Mouse (Mus musculus) CH12.LX (cell line): ENCODE measurements around the gene Gimap5. TPM values are rescaled to one million over a fixed set of nuclear protein-coding genes. Genes with fewer than 3 reads are reported as not detected.

Source experiments
- DNase-seq: peaks from one replicate; pipeline ENCODE4 v3.0.0-alpha.2; 2013; ENCODE audit errors: extremely low read depth
- H3K27ac ChIP-seq: 2 replicates; pipeline ENCODE4 v1.5.1; 2012; ENCODE audit warnings: low read depth, mild to moderate bottlenecking, control low read depth, moderate library complexity; ENCODE audit not compliant: insufficient read depth
- H3K27me3 ChIP-seq: replicated peaks from 2 replicates; pipeline ENCODE3; 2012; ENCODE audit warnings: inconsistent platforms
- H3K36me3 ChIP-seq, 2 experiments: replicated peaks in 1 of 2; 2 replicates each; pipeline versions ENCODE3 to v1.6.1; 2012; ENCODE audit warnings: inconsistent platforms in 1 of 2, low read length in 1 of 2, mild to moderate bottlenecking in 1 of 2, mixed read lengths in 1 of 2, moderate library complexity in 1 of 2; ENCODE audit not compliant: control insufficient read depth in 1 of 2, insufficient read depth in 1 of 2
- H3K4me1 ChIP-seq, 2 experiments: 2 replicates each; pipeline ENCODE4 v1.6.1; 2012; ENCODE audit warnings: inconsistent platforms in 1 of 2, moderate library complexity in 1 of 2; ENCODE audit not compliant: insufficient read depth in 2 of 2, control insufficient read depth in 1 of 2
- H3K4me2 ChIP-seq: 2 replicates; pipeline ENCODE4 v1.6.1; 2012; ENCODE audit warnings: low read depth, mild to moderate bottlenecking, control low read depth; ENCODE audit not compliant: poor library complexity, insufficient read depth, severe bottlenecking
- H3K4me3 ChIP-seq, 3 experiments: fragments of 150-350 bp in 1 of 3; sonication (generic) in 1 of 3; replicated peaks in 1 of 3; 2 replicates each; pipeline versions ENCODE3 to v1.5.1; 2011 to 2012; ENCODE audit warnings: low read depth in 2 of 3, low read length in 2 of 3, mild to moderate bottlenecking in 2 of 3, moderate library complexity in 2 of 3, control low read depth in 1 of 3, improper control_type of control experiment in 1 of 3, inconsistent platforms in 1 of 3, mixed read lengths in 1 of 3; ENCODE audit not compliant: poor library complexity in 1 of 3
- H3K79me2 ChIP-seq: replicated peaks from 2 replicates; pipeline ENCODE4 v1.6.1; 2012; ENCODE audit warnings: mild to moderate bottlenecking, moderate library complexity; ENCODE audit not compliant: control insufficient read depth, poor library complexity, insufficient read depth, severe bottlenecking; ENCODE audit errors: extremely low read depth
- H3K9ac ChIP-seq: 2 replicates; pipeline ENCODE4 v1.6.1; 2012; ENCODE audit warnings: low read depth, mild to moderate bottlenecking, control low read depth, moderate library complexity; ENCODE audit not compliant: insufficient read depth
- H3K9me3 ChIP-seq: replicated peaks from 2 replicates; pipeline ENCODE3; 2012; ENCODE audit warnings: low read length, inconsistent platforms, mixed read lengths
- BHLHE40 ChIP-seq: IDR thresholded peaks from 2 replicates; pipeline ENCODE4 v1.6.1; 2011; ENCODE audit warnings: mild to moderate bottlenecking, low read depth, low read length, improper control_type of control experiment
- CHD1 ChIP-seq: IDR thresholded peaks from 2 replicates; pipeline ENCODE4 v1.6.1; 2012; ENCODE audit warnings: low read depth, low read length, improper control_type of control experiment, inconsistent platforms
- CHD2 ChIP-seq: IDR thresholded peaks from 2 replicates; pipeline ENCODE4 v1.6.1; 2011; ENCODE audit warnings: low read length, improper control_type of control experiment
- CTCF ChIP-seq, 2 experiments: IDR thresholded peaks in 1 of 2; conservative IDR thresholded peaks in 1 of 2; 2 replicates each; pipeline ENCODE4 v1.5.1; 2011 to 2012; ENCODE audit warnings: low read depth in 2 of 2, low read length in 2 of 2, improper control_type of control experiment in 1 of 2, inconsistent platforms in 1 of 2, mild to moderate bottlenecking in 1 of 2, moderate library complexity in 1 of 2
- E2F4 ChIP-seq: IDR thresholded peaks from 2 replicates; pipeline ENCODE4 v1.6.1; 2011; ENCODE audit warnings: low read depth, low read length, improper control_type of control experiment; ENCODE audit not compliant: insufficient replicate concordance
- EP300 ChIP-seq: IDR thresholded peaks from 2 replicates; pipeline ENCODE4 v1.6.1; 2011; ENCODE audit warnings: low read length, improper control_type of control experiment
- HCFC1 ChIP-seq: IDR thresholded peaks from 2 replicates; pipeline ENCODE4 v1.6.1; 2012; ENCODE audit warnings: low read depth, mild to moderate bottlenecking, inconsistent platforms, low read length, improper control_type of control experiment
- JUN ChIP-seq: IDR thresholded peaks from 2 replicates; pipeline ENCODE4 v1.6.1; 2011; ENCODE audit warnings: low read depth, mild to moderate bottlenecking, low read length, improper control_type of control experiment, moderate library complexity; ENCODE audit not compliant: insufficient read depth
- JUND ChIP-seq: conservative IDR thresholded peaks from 2 replicates; pipeline ENCODE4 v1.6.1; 2011; ENCODE audit warnings: low read depth, low read length, improper control_type of control experiment
- MAFK ChIP-seq: IDR thresholded peaks from 2 replicates; pipeline ENCODE4 v1.6.1; 2011; ENCODE audit warnings: low read length, improper control_type of control experiment; ENCODE audit not compliant: insufficient replicate concordance
- MAX ChIP-seq: IDR thresholded peaks from 2 replicates; pipeline ENCODE4 v1.6.1; 2011; ENCODE audit warnings: low read length, improper control_type of control experiment
- MAZ ChIP-seq: IDR thresholded peaks from 2 replicates; pipeline ENCODE4 v1.6.1; 2012; ENCODE audit warnings: low read depth, mild to moderate bottlenecking, inconsistent platforms, low read length, improper control_type of control experiment, moderate library complexity
- MEF2A ChIP-seq: IDR thresholded peaks from 2 replicates; pipeline ENCODE4 v1.6.1; 2014; ENCODE audit warnings: low read depth, mild to moderate bottlenecking, inconsistent platforms, low read length, improper control_type of control experiment, borderline replicate concordance
- NELFE ChIP-seq: IDR thresholded peaks from 2 replicates; pipeline ENCODE4 v1.6.1; 2011; ENCODE audit warnings: low read depth, low read length, improper control_type of control experiment
- NRF1 ChIP-seq: IDR thresholded peaks from 2 replicates; pipeline ENCODE4 v1.6.1; 2014; ENCODE audit warnings: low read depth, mild to moderate bottlenecking, inconsistent platforms, low read length, improper control_type of control experiment, moderate library complexity
- PAX5 ChIP-seq: IDR thresholded peaks from 2 replicates; pipeline ENCODE4 v1.6.1; 2012; ENCODE audit warnings: low read length, inconsistent platforms, mixed read lengths
- POLR2A ChIP-seq: IDR thresholded peaks from 2 replicates; pipeline ENCODE4 v1.6.1; 2011; ENCODE audit warnings: low read depth, mild to moderate bottlenecking, improper control_type of control experiment, low read length
- POLR2AphosphoS2 ChIP-seq: IDR thresholded peaks from 2 replicates; pipeline ENCODE4 v1.6.1; 2011; ENCODE audit warnings: low read depth, low read length, improper control_type of control experiment
- RAD21 ChIP-seq: IDR thresholded peaks from 2 replicates; pipeline ENCODE4 v1.6.1; 2011; ENCODE audit warnings: low read depth, mild to moderate bottlenecking, low read length, improper control_type of control experiment, moderate library complexity
- SIN3A ChIP-seq: IDR thresholded peaks from 2 replicates; pipeline ENCODE4 v1.6.1; 2012; ENCODE audit warnings: low read length, improper control_type of control experiment, inconsistent platforms
- TCF12 ChIP-seq: IDR thresholded peaks from 2 replicates; pipeline ENCODE4 v1.6.1; 2014; ENCODE audit warnings: low read depth, mild to moderate bottlenecking, inconsistent platforms, low read length, improper control_type of control experiment
- USF1 ChIP-seq: IDR thresholded peaks from 2 replicates; pipeline ENCODE4 v1.6.1; 2014; ENCODE audit warnings: low read depth, mild to moderate bottlenecking, inconsistent platforms, low read length, improper control_type of control experiment
- ZC3H11A ChIP-seq: IDR thresholded peaks from 2 replicates; pipeline ENCODE4 v1.6.1; 2012; ENCODE audit warnings: low read depth, mild to moderate bottlenecking, inconsistent platforms, low read length, improper control_type of control experiment
- ZKSCAN1 ChIP-seq: IDR thresholded peaks from 2 replicates; pipeline ENCODE4 v1.6.1; 2012; ENCODE audit warnings: low read depth, inconsistent platforms, low read length, improper control_type of control experiment, borderline replicate concordance
- dilution Hi-C: fragments of 300-500 bp; cut with MboI; formaldehyde crosslinking; loops from 2 replicates; pipeline ENCODE4 v1.14.3; 2020; ENCODE audit warnings: low sequenced_read_pairs; ENCODE audit not compliant: extremely low pct_unique_long_range_greater_than_20kb, extremely low pct_ligation_motif_present
- in situ Hi-C: fragments of 300-500 bp; cut with MboI; formaldehyde crosslinking; loops from 3 replicates; pipeline ENCODE4 v1.14.3; 2019; ENCODE audit warnings: low sequenced_read_pairs, low pct_ligation_motif_present, low pct_unique_long_range_greater_than_20kb, mixed read lengths
- polyA plus RNA-seq: library from polyadenylated mRNA; unstranded; fragments of >175 nt; gene quantifications from 2 replicates; pipeline ENCODE4 v1.2.1, GENCODE M21; 2012; ENCODE audit warnings: low read depth; ENCODE audit not compliant: insufficient read length
- total RNA-seq, 2 experiments: library from RNA; depleted of rRNA; stranded (reverse); fragments of 300-350 nt in 1 of 2; fragments of >200 nt in 1 of 2; gene quantifications; 2 replicates each; pipeline ENCODE4 v1.2.3; 2012 to 2014

The Gimap5 gene
- total and polyA plus RNA-seq, 3 experiments = 56.9 to 82.1 (median 74.6) TPM

DNA sequence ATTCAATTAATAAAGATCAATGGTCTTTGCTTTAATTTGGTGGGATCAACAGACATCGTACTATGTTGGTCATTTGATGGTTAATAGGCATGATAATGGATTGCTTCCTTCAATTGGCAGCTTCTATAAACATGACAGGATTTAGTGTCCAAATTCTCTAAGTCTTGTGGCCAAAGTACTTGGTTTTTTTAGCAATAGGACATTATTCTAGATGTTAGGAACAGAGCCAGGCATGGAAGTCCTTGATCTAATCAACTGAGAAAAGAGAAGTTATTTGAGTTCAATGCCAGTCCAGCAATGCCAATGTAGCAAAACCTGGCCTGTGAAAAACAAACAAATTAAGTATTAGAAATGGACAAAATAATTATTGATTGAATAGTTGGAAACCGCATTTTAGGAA lies 39.6 kb downstream of the Gimap5 start:
- no peak for TF ChIP-seq TCF12
- no peak for TF ChIP-seq E2F4
- no peak for TF ChIP-seq HCFC1
- no peak for TF ChIP-seq JUN
- no peak for TF ChIP-seq SIN3A
- TF ChIP-seq CTCF (conservative IDR thresholded peaks at IDR 0.05 in 1 of 2, IDR thresholded peaks at IDR 0.05 in 1 of 2; ENCODE audit: low read depth in 2 of 2, low read length in 2 of 2) = no peak
- no peak for TF ChIP-seq POLR2A
- TF ChIP-seq CHD1 = no peak
- no peak for TF ChIP-seq CHD2
- TF ChIP-seq JUND = no peak
- no peak for TF ChIP-seq MAZ
- TF ChIP-seq POLR2AphosphoS2 = no peak
- no peak for TF ChIP-seq EP300
- no peak for TF ChIP-seq ZKSCAN1
- no peak for TF ChIP-seq NELFE
- no peak for TF ChIP-seq USF1
- no peak for TF ChIP-seq BHLHE40
- no peak for TF ChIP-seq MEF2A
- Histone ChIP-seq H3K79me2 (no peaks in the 10 kb centered on the region), H3K27ac (no peak overlapping the region), H3K27me3 (no peaks in the 10 kb centered on the region), H3K4me1 (peaks cover 0 to 7% of the 10 kb centered on the region in 2 experiments; a peak in 1 of 4 replicates), H3K9me3 (no peaks in the 10 kb centered on the region), H3K9ac (no peak overlapping the region), H3K4me2 (no peak overlapping the region), H3K36me3 (no peaks in the 10 kb centered on the region), H3K4me3 (no peak overlapping the region)
- dilution Hi-C loops (no loop called here), in situ Hi-C loops (no loop called here)
- DNase-seq = no peak

DNA sequence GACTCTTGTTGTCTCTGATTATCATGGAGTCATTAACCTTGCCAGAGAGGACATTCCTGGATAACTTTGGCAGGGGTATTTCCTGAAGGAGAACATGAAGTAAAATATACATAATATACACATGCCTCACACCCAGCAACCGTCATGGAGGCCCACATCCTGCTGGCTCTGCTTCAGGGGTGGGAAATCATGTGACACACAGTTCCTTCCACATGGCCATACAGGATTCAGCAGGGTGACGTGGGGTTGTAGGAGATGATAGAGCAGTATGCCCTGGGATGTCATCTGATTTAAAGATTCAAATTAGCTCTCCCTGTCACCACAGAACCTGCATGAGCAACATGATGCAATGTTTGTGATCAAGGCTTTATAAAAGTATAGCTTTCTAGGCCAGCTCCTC lies 41.9 kb downstream of the Gimap5 start:
- no peak overlapping the region for H3K4me3 ChIP-seq
- H3K9me3 ChIP-seq = no peaks in the 10 kb centered on the region
- in situ Hi-C loops (no loop called here), dilution Hi-C loops (no loop called here)
- peaks cover 0 to 7% of the 10 kb centered on the region in 2 experiments; a peak in 1 of 4 replicates for H3K4me1 ChIP-seq
- no peak overlapping the region for H3K9ac ChIP-seq
- H3K27me3 ChIP-seq = no peaks in the 10 kb centered on the region
- DNase-seq = no peak
- TF ChIP-seq MEF2A (no peak), CTCF (conservative IDR thresholded peaks at IDR 0.05 in 1 of 2, IDR thresholded peaks at IDR 0.05 in 1 of 2; ENCODE audit: low read depth in 2 of 2, low read length in 2 of 2) (no peak), POLR2AphosphoS2 (no peak), MAX (no peak), JUN (no peak), MAFK (no peak), JUND (no peak), HCFC1 (no peak), POLR2A (no peak), PAX5 (no peak), CHD2 (no peak), USF1 (no peak), ZC3H11A (no peak), NELFE (no peak), RAD21 (no peak), NRF1 (no peak), CHD1 (no peak)
- H3K4me2 ChIP-seq = no peak overlapping the region
- no peak overlapping the region for H3K27ac ChIP-seq
- H3K36me3 ChIP-seq = no peaks in the 10 kb centered on the region
- no peaks in the 10 kb centered on the region for H3K79me2 ChIP-seq
